Mouse (Mus musculus): Measurements from ENCODE around the gene Slc8a2. TPM values are rescaled to one million over a fixed set of nuclear protein-coding genes. Genes with fewer than 3 reads are reported as not detected.
A peak's percentile ranks its signal among the peaks of the same experiment; 100 is the strongest.

The Slc8a2 gene
- polyA plus RNA-seq, 1 experiment, result not detected

DNA sequence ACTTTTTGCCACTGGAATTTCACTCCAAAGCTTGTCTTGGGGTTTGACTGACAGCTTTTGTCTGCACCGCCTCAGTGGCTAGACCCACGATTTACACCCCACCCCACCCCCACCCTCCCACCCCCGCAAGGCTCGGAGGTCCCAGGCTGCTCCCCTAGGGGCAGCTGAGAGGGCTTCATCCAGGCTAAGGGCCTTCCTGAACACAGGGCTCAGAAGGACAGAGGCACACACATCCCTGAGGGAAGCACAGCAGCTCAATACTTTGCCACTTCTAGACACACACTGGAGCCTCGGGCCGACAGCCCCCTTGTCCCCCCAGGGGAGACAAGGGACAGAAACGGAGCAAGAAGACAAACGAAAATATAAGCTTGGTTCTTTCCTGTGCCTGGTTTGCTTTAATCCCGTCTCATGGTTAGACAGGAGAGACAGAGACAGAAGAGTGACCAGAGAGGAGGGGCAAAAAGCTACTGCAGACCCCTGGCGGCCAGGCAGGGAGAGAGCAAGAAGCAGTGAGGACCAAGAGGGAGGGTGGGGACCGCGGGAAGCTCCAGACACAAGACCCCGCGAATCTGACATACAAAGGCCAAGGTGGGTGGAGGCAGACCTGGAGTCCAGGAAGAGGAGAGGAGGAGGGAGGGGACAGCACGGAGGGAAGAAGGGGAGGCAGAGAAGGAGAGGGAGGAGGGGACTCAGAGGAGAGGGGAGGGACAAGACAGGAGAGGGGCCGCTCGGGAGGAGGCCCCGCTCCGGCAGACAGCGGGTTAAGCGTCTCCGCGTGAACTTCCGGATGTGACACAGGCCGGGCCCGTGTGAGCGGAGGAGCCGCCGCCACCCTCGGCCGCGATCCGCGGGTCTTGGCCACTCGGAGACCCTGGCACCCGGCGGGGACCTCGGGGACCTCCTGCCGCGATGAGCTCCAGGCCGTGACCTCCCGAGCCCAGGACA, 45.2 kb downstream of the Slc8a2 start, which contains the start of gene Meis3:
Meis3 (plus strand) TSS at position 494 of the 945 bp plus-strand sequence.
- Histone ChIP-seq H3K4me1 (ENCODE audit: control insufficient read depth) (no peaks in the 10 kb centered on the region), H3K36me3 (ENCODE audit: control insufficient read depth) (no peaks in the 10 kb centered on the region), H3K4me3 (replicated peaks) (peak within 1 kb of the TSS; percentile 29), H3K27me3 (ENCODE audit: control insufficient read depth) (peaks cover 55% of the 10 kb centered on the region), H3K9me3 (ENCODE audit: control insufficient read depth, low read length) (no peaks in the 10 kb centered on the region)
- TF ChIP-seq TAL1 (IDR thresholded peaks at IDR 0.05; ENCODE audit: low read length), result no peak
- TF ChIP-seq GATA1 (IDR thresholded peaks at IDR 0.05; ENCODE audit: low read length), result no peak

DNA sequence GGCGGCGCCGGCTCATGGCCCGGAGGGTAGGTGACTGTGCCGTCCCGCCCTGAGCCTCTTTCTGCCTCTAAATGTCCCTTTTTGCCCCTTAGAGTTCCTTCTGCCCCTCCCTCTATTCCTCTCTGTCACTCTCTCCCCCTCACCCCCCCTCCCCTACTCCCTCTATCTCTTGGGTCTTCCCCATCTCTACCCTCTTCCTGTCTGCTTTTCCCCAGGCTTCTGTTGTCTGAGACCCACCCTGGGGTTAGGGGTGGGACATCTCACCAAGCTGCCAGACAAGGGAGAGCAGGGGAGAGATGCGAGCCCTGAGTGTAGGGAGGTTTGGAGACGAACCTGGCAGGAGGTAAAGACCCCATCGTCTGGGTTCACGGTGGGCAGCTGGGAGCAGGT, 45.9 kb downstream of the Slc8a2 start:
- Histone ChIP-seq H3K27me3 (ENCODE audit: control insufficient read depth) (peaks cover 55% of the 10 kb centered on the region), H3K4me1 (ENCODE audit: control insufficient read depth) (no peaks in the 10 kb centered on the region), H3K36me3 (ENCODE audit: control insufficient read depth) (no peaks in the 10 kb centered on the region), H3K4me3 (replicated peaks) (peak overlapping the region; percentile 29), H3K9me3 (ENCODE audit: control insufficient read depth, low read length) (no peaks in the 10 kb centered on the region)
- TF ChIP-seq TAL1 (IDR thresholded peaks at IDR 0.05; ENCODE audit: low read length) (no peak), GATA1 (IDR thresholded peaks at IDR 0.05; ENCODE audit: low read length) (no peak)

DNA sequence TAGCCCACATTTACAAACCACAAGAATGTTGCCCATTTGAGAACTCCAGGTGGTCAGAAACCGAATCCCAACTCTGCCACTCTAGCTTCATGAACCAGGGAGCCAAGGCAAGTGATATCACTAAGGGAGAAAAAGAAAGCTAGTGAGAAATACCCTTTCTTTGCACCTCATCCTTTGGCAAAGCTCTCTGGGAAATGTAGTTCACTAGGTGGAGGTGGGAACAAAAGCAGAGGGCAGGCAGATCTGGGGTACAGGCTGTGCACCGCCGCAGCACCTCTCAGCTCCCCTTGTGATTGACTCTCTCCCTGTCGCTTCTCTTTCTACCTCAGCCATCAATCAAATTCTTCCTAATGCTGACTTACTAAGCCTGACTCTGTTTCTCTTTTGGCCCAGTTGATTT, 48.5 kb downstream of the Slc8a2 start:
- no peak overlapping the region for H3K4me3 ChIP-seq (replicated peaks)
- no peaks in the 10 kb centered on the region for H3K9me3 ChIP-seq (ENCODE audit: control insufficient read depth, low read length)
- TF ChIP-seq TAL1 (IDR thresholded peaks at IDR 0.05; ENCODE audit: low read length) (no peak), GATA1 (IDR thresholded peaks at IDR 0.05; ENCODE audit: low read length) (no peak)
- H3K36me3 ChIP-seq (ENCODE audit: control insufficient read depth), result no peaks in the 10 kb centered on the region
- no peaks in the 10 kb centered on the region for H3K4me1 ChIP-seq (ENCODE audit: control insufficient read depth)
- H3K27me3 ChIP-seq (ENCODE audit: control insufficient read depth), result peaks cover 43% of the 10 kb centered on the region

DNA sequence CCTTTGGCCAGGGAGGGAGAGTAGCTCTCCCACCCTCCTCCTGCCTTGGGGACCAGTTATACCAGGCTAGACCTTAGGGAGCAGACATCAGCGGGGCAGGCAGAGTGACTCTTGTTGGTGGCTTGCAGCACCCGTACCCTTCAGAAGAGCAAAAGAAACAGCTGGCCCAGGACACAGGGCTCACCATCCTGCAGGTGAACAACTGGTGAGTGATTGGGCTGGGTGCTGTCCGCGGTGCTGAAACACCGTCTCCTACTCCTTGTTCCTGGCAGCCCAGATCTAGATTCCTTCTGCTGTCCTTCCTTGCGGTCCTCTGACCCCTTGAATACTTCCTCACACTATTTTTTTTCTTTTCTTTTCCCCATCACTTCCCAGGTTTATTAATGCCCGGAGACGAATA, 54.0 kb downstream of the Slc8a2 start:
- TF ChIP-seq GATA1 (IDR thresholded peaks at IDR 0.05; ENCODE audit: low read length) (no peak), TAL1 (IDR thresholded peaks at IDR 0.05; ENCODE audit: low read length) (no peak)
- H3K4me1 ChIP-seq (ENCODE audit: control insufficient read depth), result peaks cover 5% of the 10 kb centered on the region; the same call in 1 of the 2 replicates
- no peak overlapping the region for H3K4me3 ChIP-seq (replicated peaks)
- H3K36me3 ChIP-seq (ENCODE audit: control insufficient read depth), result no peaks in the 10 kb centered on the region
- H3K9me3 ChIP-seq (ENCODE audit: control insufficient read depth, low read length), result no peaks in the 10 kb centered on the region
- no peaks in the 10 kb centered on the region; the same call in 1 of the 2 replicates for H3K27me3 ChIP-seq (ENCODE audit: control insufficient read depth)

DNA sequence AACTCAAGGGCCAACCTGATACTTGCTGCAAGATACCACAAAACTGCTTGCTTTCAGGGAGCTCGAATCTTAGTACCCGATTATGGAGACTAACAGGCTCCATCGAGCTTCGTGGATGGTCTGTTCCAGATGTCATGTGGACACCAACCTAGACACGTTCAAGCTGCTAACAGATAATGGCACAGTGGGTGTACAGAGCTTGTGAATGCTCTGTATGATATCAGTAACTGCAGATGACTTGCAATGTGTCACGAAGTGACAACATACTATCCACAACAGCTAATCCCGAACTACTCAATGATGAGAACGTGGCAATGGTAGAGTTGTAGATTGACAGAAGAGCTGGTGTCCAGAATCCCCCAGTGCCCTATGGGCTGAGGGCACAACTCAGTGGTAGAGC, 57.9 kb downstream of the Slc8a2 start:
- H3K4me1 ChIP-seq (ENCODE audit: control insufficient read depth), result peaks cover 12% of the 10 kb centered on the region
- no peaks in the 10 kb centered on the region for H3K9me3 ChIP-seq (ENCODE audit: control insufficient read depth, low read length)
- H3K4me3 ChIP-seq (replicated peaks), result no peak overlapping the region
- H3K36me3 ChIP-seq (ENCODE audit: control insufficient read depth), result no peaks in the 10 kb centered on the region
- H3K27me3 ChIP-seq (ENCODE audit: control insufficient read depth), result no peaks in the 10 kb centered on the region; the same call in 1 of the 2 replicates
- no peak for TF ChIP-seq GATA1 (IDR thresholded peaks at IDR 0.05; ENCODE audit: low read length)
- TF ChIP-seq TAL1 (IDR thresholded peaks at IDR 0.05; ENCODE audit: low read length), result no peak

DNA sequence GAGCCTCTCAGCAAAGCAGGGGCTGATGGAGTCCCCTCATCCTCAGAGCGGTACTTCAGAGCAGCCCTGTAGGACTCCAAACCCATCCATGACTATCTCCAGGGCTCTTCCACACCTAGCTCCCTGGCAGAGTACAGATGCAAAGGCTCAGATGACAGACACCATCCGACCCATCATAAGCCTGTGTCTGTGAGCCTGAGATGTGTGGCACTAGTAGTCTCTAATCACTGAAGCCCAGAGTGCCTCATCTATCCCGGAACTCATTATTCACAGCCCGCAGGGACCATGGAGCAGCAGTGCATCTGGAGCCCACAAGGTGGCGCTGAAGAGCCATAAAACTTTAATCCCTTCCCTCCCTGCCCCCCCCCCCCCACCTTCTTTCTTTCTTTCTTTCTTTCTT, 62.7 kb downstream of the Slc8a2 start:
- Histone ChIP-seq H3K36me3 (ENCODE audit: control insufficient read depth) (peaks cover 4% of the 10 kb centered on the region), H3K4me1 (ENCODE audit: control insufficient read depth) (peaks cover 12% of the 10 kb centered on the region), H3K4me3 (replicated peaks) (no peak overlapping the region), H3K27me3 (ENCODE audit: control insufficient read depth) (no peaks in the 10 kb centered on the region; the same call in 1 of the 2 replicates), H3K9me3 (ENCODE audit: control insufficient read depth, low read length) (peaks cover 3% of the 10 kb centered on the region; the same call in 1 of the 2 replicates)
- TF ChIP-seq GATA1 (IDR thresholded peaks at IDR 0.05; ENCODE audit: low read length) (no peak), TAL1 (IDR thresholded peaks at IDR 0.05; ENCODE audit: low read length) (no peak)

DNA sequence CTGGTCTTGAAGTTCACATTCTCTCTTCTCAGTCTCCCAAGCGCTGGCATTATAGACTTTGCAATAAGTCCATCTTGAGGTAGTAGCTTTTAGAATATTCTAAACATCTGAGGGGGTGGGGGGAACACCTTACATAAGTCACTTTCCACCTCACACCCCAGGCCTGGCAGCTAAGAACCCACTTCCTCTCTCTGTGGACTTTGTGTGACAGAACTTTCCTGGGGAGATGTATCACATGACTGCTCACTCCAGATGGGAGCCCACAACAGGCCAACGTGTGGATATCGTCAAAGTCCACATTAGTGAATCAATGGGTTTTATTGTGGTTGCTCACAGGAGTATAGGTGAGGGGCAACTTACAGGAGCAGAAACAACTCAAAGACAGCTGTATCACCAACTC, 64.1 kb downstream of the Slc8a2 start:
- Histone ChIP-seq H3K4me3 (replicated peaks) (no peak overlapping the region), H3K27me3 (ENCODE audit: control insufficient read depth) (no peaks in the 10 kb centered on the region; the same call in 1 of the 2 replicates), H3K36me3 (ENCODE audit: control insufficient read depth) (peaks cover 10% of the 10 kb centered on the region), H3K4me1 (ENCODE audit: control insufficient read depth) (peaks cover 7% of the 10 kb centered on the region), H3K9me3 (ENCODE audit: control insufficient read depth, low read length) (peaks cover 3% of the 10 kb centered on the region; the same call in 1 of the 2 replicates)
- TF ChIP-seq TAL1 (IDR thresholded peaks at IDR 0.05; ENCODE audit: low read length), result no peak
- TF ChIP-seq GATA1 (IDR thresholded peaks at IDR 0.05; ENCODE audit: low read length), result no peak

DNA sequence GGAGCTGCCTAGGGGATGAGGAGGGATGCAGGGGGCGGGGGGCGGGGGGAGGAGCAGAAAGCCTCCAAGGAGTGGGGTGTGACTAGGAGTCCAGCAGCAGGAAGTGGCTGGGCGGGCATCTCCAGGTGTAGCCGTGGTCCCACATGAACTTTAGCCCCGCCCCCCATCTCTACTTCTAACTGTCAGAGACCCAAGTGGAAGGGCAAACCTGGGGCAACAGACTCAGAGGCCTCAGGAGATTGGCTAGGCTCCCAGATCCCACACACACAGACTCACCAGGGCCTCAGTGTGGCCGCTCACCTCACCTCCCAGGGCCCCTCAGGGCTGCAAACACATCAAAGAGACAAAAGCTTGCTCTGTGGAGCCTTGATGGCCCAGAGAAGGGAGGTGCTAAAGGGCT, 67.0 kb downstream of the Slc8a2 start:
- Histone ChIP-seq H3K36me3 (ENCODE audit: control insufficient read depth) (peaks cover 18% of the 10 kb centered on the region), H3K4me1 (ENCODE audit: control insufficient read depth) (peaks cover 7% of the 10 kb centered on the region), H3K27me3 (ENCODE audit: control insufficient read depth) (no peaks in the 10 kb centered on the region), H3K4me3 (replicated peaks) (no peak overlapping the region), H3K9me3 (ENCODE audit: control insufficient read depth, low read length) (peaks cover 3% of the 10 kb centered on the region; the same call in 1 of the 2 replicates)
- TF ChIP-seq GATA1 (IDR thresholded peaks at IDR 0.05; ENCODE audit: low read length) (no peak), TAL1 (IDR thresholded peaks at IDR 0.05; ENCODE audit: low read length) (no peak)

DNA sequence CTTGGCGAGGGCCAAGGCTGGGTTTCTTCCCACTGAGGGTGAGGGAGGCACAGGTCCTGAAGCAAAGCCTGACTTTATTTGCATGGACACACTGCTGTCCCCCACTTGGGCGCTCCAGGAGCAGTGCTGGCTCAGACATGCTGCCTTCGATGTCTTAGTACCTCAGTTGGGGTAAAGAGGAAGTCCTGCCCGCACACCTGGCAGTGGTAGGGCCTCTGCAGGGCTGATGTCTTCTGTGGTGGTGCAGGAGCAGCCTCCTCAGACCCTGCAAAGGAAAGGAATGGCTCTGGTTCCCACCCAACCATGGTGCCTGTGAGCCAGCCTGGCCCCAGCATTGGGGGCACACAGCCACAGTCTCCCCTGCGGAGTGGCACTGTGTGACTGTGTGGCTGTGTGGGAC, 67.5 kb downstream of the Slc8a2 start:
- Histone ChIP-seq H3K9me3 (ENCODE audit: control insufficient read depth, low read length) (peaks cover 3% of the 10 kb centered on the region; the same call in 1 of the 2 replicates), H3K36me3 (ENCODE audit: control insufficient read depth) (peaks cover 23% of the 10 kb centered on the region), H3K27me3 (ENCODE audit: control insufficient read depth) (no peaks in the 10 kb centered on the region), H3K4me3 (replicated peaks) (no peak overlapping the region), H3K4me1 (ENCODE audit: control insufficient read depth) (peaks cover 2% of the 10 kb centered on the region)
- no peak for TF ChIP-seq TAL1 (IDR thresholded peaks at IDR 0.05; ENCODE audit: low read length)
- TF ChIP-seq GATA1 (IDR thresholded peaks at IDR 0.05; ENCODE audit: low read length), result no peak
